Mouse (Mus musculus): Measurements from ENCODE around the gene Klc4. TPM values are rescaled to one million over a fixed set of nuclear protein-coding genes. Genes with fewer than 3 reads are reported as not detected.

Gene Klc4
- polyA plus RNA-seq, 1 experiment = 7.8 TPM

GRCm38 (mm10) chr17:46650232-46651031 is 4.6 kb upstream of the Klc4 start, which contains the start of gene Cul7:
TSS of gene Cul7 (plus strand) at chr17:46650337.
- Histone ChIP-seq H3K79me2 (ENCODE audit: control insufficient read depth, insufficient read depth) (peaks cover 35% of the 10 kb centered on the region), H3K36me3 (ENCODE audit: control insufficient read depth, insufficient read depth) (peaks cover 22% of the 10 kb centered on the region), H3K79me3 (ENCODE audit: low read depth) (peaks cover 9% of the 10 kb centered on the region), H3K27me3 (ENCODE audit: control insufficient read depth, insufficient read depth, insufficient read length) (no peaks in the 10 kb centered on the region), H3ac (ENCODE audit: control insufficient read depth, insufficient read length, low read depth) (peak within 1 kb of the TSS; percentile 77), H3K4me3 (ENCODE audit: insufficient read depth, poor library complexity, severe bottlenecking) (peak within 1 kb of the TSS; percentile 40)
- TF ChIP-seq MYOD1 (IDR thresholded peaks at IDR 0.05; ENCODE audit: control insufficient read depth, insufficient read length, low read depth) = no peak
- TF ChIP-seq CTCF (IDR thresholded peaks at IDR 0.05; ENCODE audit: control insufficient read depth, insufficient read depth, insufficient read length) = no peak
- no peak for TF ChIP-seq CEBPB (IDR thresholded peaks at IDR 0.05; ENCODE audit: low read depth)
- TF ChIP-seq MYOG (IDR thresholded peaks at IDR 0.05; ENCODE audit: control insufficient read depth, extremely low read depth, insufficient read length) = no peak
- no peak for TF ChIP-seq MAX (IDR thresholded peaks at IDR 0.05)
- no peak for TF ChIP-seq USF1 (IDR thresholded peaks at IDR 0.05; ENCODE audit: low read depth)
- no peak for TF ChIP-seq FOSL1 (IDR thresholded peaks at IDR 0.05; ENCODE audit: insufficient read depth, low read length, poor library complexity, severe bottlenecking)

GRCm38 (mm10) chr17:46649811-46650210 is 4.0 kb upstream of the Klc4 start:
- Histone ChIP-seq H3ac (ENCODE audit: control insufficient read depth, insufficient read length, low read depth) (peak overlapping the region; percentile 47), H3K36me3 (ENCODE audit: control insufficient read depth, insufficient read depth) (peaks cover 22% of the 10 kb centered on the region), H3K4me3 (ENCODE audit: insufficient read depth, poor library complexity, severe bottlenecking) (no peak overlapping the region), H3K27me3 (ENCODE audit: control insufficient read depth, insufficient read depth, insufficient read length) (no peaks in the 10 kb centered on the region), H3K79me2 (ENCODE audit: control insufficient read depth, insufficient read depth) (peaks cover 35% of the 10 kb centered on the region), H3K79me3 (ENCODE audit: low read depth) (peaks cover 9% of the 10 kb centered on the region)
- TF ChIP-seq FOSL1 (IDR thresholded peaks at IDR 0.05; ENCODE audit: insufficient read depth, low read length, poor library complexity, severe bottlenecking) = no peak
- no peak for TF ChIP-seq MYOD1 (IDR thresholded peaks at IDR 0.05; ENCODE audit: control insufficient read depth, insufficient read length, low read depth)
- TF ChIP-seq CTCF (IDR thresholded peaks at IDR 0.05; ENCODE audit: control insufficient read depth, insufficient read depth, insufficient read length) = no peak
- TF ChIP-seq USF1 (IDR thresholded peaks at IDR 0.05; ENCODE audit: low read depth) = no peak
- TF ChIP-seq MAX (IDR thresholded peaks at IDR 0.05) = no peak
- no peak for TF ChIP-seq CEBPB (IDR thresholded peaks at IDR 0.05; ENCODE audit: low read depth)
- no peak for TF ChIP-seq MYOG (IDR thresholded peaks at IDR 0.05; ENCODE audit: control insufficient read depth, extremely low read depth, insufficient read length)

GRCm38 (mm10) chr17:46648436-46648835 is 2.6 kb upstream of the Klc4 start:
- TF ChIP-seq MYOG (IDR thresholded peaks at IDR 0.05; ENCODE audit: control insufficient read depth, extremely low read depth, insufficient read length) (no peak), CEBPB (IDR thresholded peaks at IDR 0.05; ENCODE audit: low read depth) (no peak), MYOD1 (IDR thresholded peaks at IDR 0.05; ENCODE audit: control insufficient read depth, insufficient read length, low read depth) (no peak), CTCF (IDR thresholded peaks at IDR 0.05; ENCODE audit: control insufficient read depth, insufficient read depth, insufficient read length) (no peak), MAX (IDR thresholded peaks at IDR 0.05) (no peak), USF1 (IDR thresholded peaks at IDR 0.05; ENCODE audit: low read depth) (no peak), FOSL1 (IDR thresholded peaks at IDR 0.05; ENCODE audit: insufficient read depth, low read length, poor library complexity, severe bottlenecking) (no peak)
- Histone ChIP-seq H3K36me3 (ENCODE audit: control insufficient read depth, insufficient read depth) (peaks cover 17% of the 10 kb centered on the region), H3K79me2 (ENCODE audit: control insufficient read depth, insufficient read depth) (peaks cover 35% of the 10 kb centered on the region), H3ac (ENCODE audit: control insufficient read depth, insufficient read length, low read depth) (no peak overlapping the region), H3K79me3 (ENCODE audit: low read depth) (peaks cover 9% of the 10 kb centered on the region), H3K27me3 (ENCODE audit: control insufficient read depth, insufficient read depth, insufficient read length) (no peaks in the 10 kb centered on the region), H3K4me3 (ENCODE audit: insufficient read depth, poor library complexity, severe bottlenecking) (no peak overlapping the region)

- TF ChIP-seq CTCF (IDR thresholded peaks at IDR 0.05; ENCODE audit: control insufficient read depth, insufficient read depth, insufficient read length) (no peak), FOSL1 (IDR thresholded peaks at IDR 0.05; ENCODE audit: insufficient read depth, low read length, poor library complexity, severe bottlenecking) (no peak), MYOD1 (IDR thresholded peaks at IDR 0.05; ENCODE audit: control insufficient read depth, insufficient read length, low read depth) (no peak), MYOG (IDR thresholded peaks at IDR 0.05; ENCODE audit: control insufficient read depth, extremely low read depth, insufficient read length) (no peak), USF1 (IDR thresholded peaks at IDR 0.05; ENCODE audit: low read depth) (no peak), MAX (IDR thresholded peaks at IDR 0.05) (no peak), CEBPB (IDR thresholded peaks at IDR 0.05; ENCODE audit: low read depth) (no peak)
- Histone ChIP-seq H3K36me3 (ENCODE audit: control insufficient read depth, insufficient read depth) (peaks cover 14% of the 10 kb centered on the region), H3K79me2 (ENCODE audit: control insufficient read depth, insufficient read depth) (peaks cover 31% of the 10 kb centered on the region), H3K27me3 (ENCODE audit: control insufficient read depth, insufficient read depth, insufficient read length) (no peaks in the 10 kb centered on the region), H3K4me3 (ENCODE audit: insufficient read depth, poor library complexity, severe bottlenecking) (no peak overlapping the region), H3K79me3 (ENCODE audit: low read depth) (peaks cover 9% of the 10 kb centered on the region), H3ac (ENCODE audit: control insufficient read depth, insufficient read length, low read depth) (no peak overlapping the region)
These were observed 1.5 kb upstream of the Klc4 start for GRCm38 (mm10) chr17:46647279-46647678.

- no peaks in the 10 kb centered on the region for H3K27me3 ChIP-seq (ENCODE audit: control insufficient read depth, insufficient read depth, insufficient read length)
- peak; percentile 95 for TF ChIP-seq USF1 (IDR thresholded peaks at IDR 0.05; ENCODE audit: low read depth)
- TF ChIP-seq MYOG (IDR thresholded peaks at IDR 0.05; ENCODE audit: control insufficient read depth, extremely low read depth, insufficient read length) = no peak
- TF ChIP-seq CEBPB (IDR thresholded peaks at IDR 0.05; ENCODE audit: low read depth) = no peak
- H3K36me3 ChIP-seq (ENCODE audit: control insufficient read depth, insufficient read depth) = peaks cover 14% of the 10 kb centered on the region
- H3K79me2 ChIP-seq (ENCODE audit: control insufficient read depth, insufficient read depth) = peaks cover 21% of the 10 kb centered on the region
- H3K79me3 ChIP-seq (ENCODE audit: low read depth) = peaks cover 9% of the 10 kb centered on the region
- peak overlapping the region; percentile 78 for H3ac ChIP-seq (ENCODE audit: control insufficient read depth, insufficient read length, low read depth)
- peak overlapping the region; percentile 71 for H3K4me3 ChIP-seq (ENCODE audit: insufficient read depth, poor library complexity, severe bottlenecking)
These were observed 470 bp upstream of the Klc4 start for GRCm38 (mm10) chr17:46646322-46646662.

All from C2C12 (cell line).